Mouse (Mus musculus): ENCODE data around the gene Tas2r140.

- TF ChIP-seq POLR2A (IDR thresholded peaks at IDR 0.05; ENCODE audit: control insufficient read depth, extremely low read depth, insufficient read depth, low read length, poor library complexity): no peak
- no peak for TF ChIP-seq CTCF (IDR thresholded peaks at IDR 0.05; ENCODE audit: borderline replicate concordance, control insufficient read depth, extremely low read depth, insufficient read depth, low read length, poor library complexity)
Observed at GRCm38 (mm10) chr6:133102430-133102829, 46.8 kb upstream of the Tas2r140 start.
